Mouse (Mus musculus) embryonic facial prominence, embryonic 15.5 days (tissue): ENCODE measurements around the gene Mcm7. TPM values are rescaled to one million over a fixed set of nuclear protein-coding genes. Genes with fewer than 3 reads are reported as not detected.

ENCODE experiments used
- ATAC-seq: fragments of 200-750 bp; cut with Nextera tagmentation; 2 replicates; pipeline ENCODE4 v1.8.0; 2017; ENCODE audit warnings: low read depth, moderate TSS enrichment; ENCODE audit not compliant: insufficient number of reproducible peaks, low FRiP score, low TSS enrichment
- H3K27ac ChIP-seq: fragments of 300-500 bp; sonication (generic); replicated peaks from 2 replicates; pipeline ENCODE4 v1.5.1; 2015; ENCODE audit warnings: mild to moderate bottlenecking, inconsistent platforms
- H3K27me3 ChIP-seq: fragments of 300-500 bp; sonication (generic); 2 replicates; pipeline ENCODE4 v1.6.1; 2015; ENCODE audit warnings: inconsistent platforms
- H3K36me3 ChIP-seq: fragments of 300-500 bp; sonication (generic); 2 replicates; pipeline ENCODE4 v1.6.1; 2015; ENCODE audit warnings: mild to moderate bottlenecking, inconsistent platforms
- H3K4me1 ChIP-seq: fragments of 300-500 bp; sonication (generic); 2 replicates; pipeline ENCODE4 v1.6.1; 2015; ENCODE audit warnings: inconsistent platforms
- H3K4me2 ChIP-seq: fragments of 300-500 bp; sonication (generic); replicated peaks from 2 replicates; pipeline ENCODE4 v1.6.1; 2015; ENCODE audit warnings: mild to moderate bottlenecking, inconsistent platforms
- H3K4me3 ChIP-seq: fragments of 300-500 bp; sonication (generic); replicated peaks from 2 replicates; pipeline ENCODE4 v1.5.1; 2015; ENCODE audit warnings: mild to moderate bottlenecking, inconsistent platforms
- H3K9ac ChIP-seq: fragments of 300-500 bp; sonication (generic); 2 replicates; pipeline ENCODE4 v1.6.1; 2015; ENCODE audit warnings: inconsistent platforms
- H3K9me3 ChIP-seq: fragments of 300-500 bp; sonication (generic); replicated peaks from 2 replicates; pipeline ENCODE4 v1.6.1; 2016; ENCODE audit warnings: inconsistent platforms
- WGBS: fragments of 180-500 bp; shearing (Covaris S2); methylation state at CpG from one replicate; pipeline ENCODE4 v1.1.7; 2015; 5-methylcytosine and 5-hydroxymethylcytosine counted together
- polyA plus RNA-seq: library from polyadenylated mRNA; unstranded; fragments of >200 nt; fragmentation: Nextera tagmentation; extraction: Ambion mirVana; gene quantifications from 2 replicates; pipeline ENCODE4 v1.2.1, GENCODE M21; 2015

Mcm7 gene
- polyA plus RNA-seq, 1 experiment from 2014 or later: 141 TPM

DNA sequence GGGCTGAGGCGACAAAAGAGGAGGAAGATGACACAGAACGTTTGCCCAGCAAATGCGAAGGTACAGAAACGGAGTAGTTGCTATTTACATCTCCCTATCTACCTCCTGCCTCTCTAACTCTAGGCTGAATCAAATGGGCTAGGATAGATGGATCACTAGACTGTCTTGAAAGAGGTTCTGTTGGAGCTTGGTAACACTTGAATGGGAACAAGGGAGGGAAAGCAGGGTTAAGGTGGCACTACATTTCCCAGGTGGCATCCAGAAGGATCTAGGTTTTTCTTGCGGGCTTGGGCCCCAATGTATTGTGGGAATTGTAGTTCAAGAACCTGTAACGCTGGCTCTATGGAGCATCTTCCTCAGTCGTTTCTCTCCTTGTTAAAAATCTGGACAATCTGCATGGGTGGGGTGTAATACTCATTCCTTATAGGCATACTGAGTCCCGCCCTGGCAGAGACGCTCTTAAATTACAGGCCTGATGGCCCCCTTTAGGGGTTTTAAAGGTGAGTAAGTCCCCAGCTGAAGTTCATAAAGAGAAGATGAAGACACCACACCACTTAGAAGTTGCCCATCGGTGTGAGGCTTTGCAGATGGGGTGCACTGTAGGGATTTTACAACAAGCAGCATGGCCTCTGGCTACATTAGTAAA lies 15.6 kb upstream of the Mcm7 start:
- H3K36me3 ChIP-seq: peaks cover 44% of the 10 kb centered on the region
- peak; percentile 87 for ATAC-seq
- H3K4me2 ChIP-seq: peak overlapping the region; percentile 64
- peak overlapping the region; percentile 80 for H3K4me3 ChIP-seq
- H3K27me3 ChIP-seq: no peaks in the 10 kb centered on the region
- no peaks in the 10 kb centered on the region for H3K9me3 ChIP-seq
- WGBS: 0% methylated on average over 10 of the region's 10 CpGs
- peak overlapping the region; percentile 81 for H3K27ac ChIP-seq
- peaks cover 16% of the 10 kb centered on the region for H3K4me1 ChIP-seq
- H3K9ac ChIP-seq: peak overlapping the region; percentile 81

DNA sequence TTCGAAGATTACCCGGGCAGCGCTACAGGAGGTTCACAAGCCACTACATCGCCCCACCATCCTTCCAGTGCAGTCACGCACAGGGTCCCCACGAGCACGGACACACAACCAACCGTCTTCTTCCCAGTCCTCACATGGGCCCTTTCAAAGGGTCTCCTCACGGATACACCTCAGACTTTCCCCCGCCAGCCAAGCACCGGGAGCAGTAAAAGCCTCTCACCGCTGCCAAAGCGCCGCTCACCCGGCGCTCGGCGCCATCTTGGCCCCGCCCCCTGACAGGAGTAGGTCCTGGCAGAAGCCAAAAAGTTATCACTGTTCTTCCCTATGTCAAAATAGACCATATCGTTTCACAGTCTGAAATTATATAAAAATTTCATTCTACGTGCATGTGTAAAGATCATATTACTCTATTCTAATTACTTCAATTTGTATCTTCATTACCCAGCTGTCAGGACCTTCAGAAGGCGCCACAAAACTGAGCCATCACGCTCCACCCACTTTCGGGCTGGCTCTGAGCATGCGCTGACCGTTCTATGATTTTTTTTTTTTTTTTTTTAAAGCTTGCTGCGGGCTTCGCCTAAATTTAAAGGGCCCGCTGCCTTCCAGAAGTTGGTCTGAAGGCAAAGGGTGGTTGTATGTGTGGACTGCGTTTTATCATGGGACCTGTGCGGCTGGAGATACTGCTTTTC lies 14.9 kb upstream of the Mcm7 start, which contains the start of the genes Taf6 and Cnpy4:
Gene Taf6, minus strand, starts transcription at position 502 of the 689 bp plus-strand sequence.
Gene Cnpy4, plus strand, starts transcription at position 536 of the 689 bp plus-strand sequence.
- Histone ChIP-seq H3K9ac (peak within 1 kb of the TSS; percentile 81), H3K9me3 (no peaks in the 10 kb centered on the region), H3K4me1 (peaks cover 16% of the 10 kb centered on the region), H3K27ac (peak within 1 kb of the TSS; percentile 81), H3K27me3 (no peaks in the 10 kb centered on the region), H3K4me2 (peak within 1 kb of the TSS; percentile 64), H3K36me3 (peaks cover 44% of the 10 kb centered on the region), H3K4me3 (peak within 1 kb of the TSS; percentile 80)
- WGBS: under 1% methylated on average over 31 of the region's 31 CpGs
- peak; percentile 83 for ATAC-seq

DNA sequence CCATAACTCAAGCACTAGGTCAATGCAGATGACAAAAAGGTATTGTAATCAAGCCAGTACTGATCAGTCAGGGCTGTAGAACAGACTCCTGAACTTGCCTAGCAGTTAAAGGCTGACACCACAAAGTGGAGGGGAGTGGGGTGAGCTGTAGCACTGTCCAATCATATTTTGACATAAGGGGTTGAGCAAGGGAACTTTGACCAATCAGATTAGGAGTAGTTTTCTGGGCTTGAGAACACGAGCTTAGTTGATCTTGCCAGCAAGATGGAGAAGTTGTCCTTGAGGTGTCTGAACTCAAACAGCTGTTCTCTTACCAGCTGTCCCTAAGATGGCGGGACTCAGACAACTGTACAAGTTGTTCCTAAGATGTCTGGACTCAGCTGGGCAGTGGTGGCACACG lies 995 bp upstream of the Mcm7 start:
- Histone ChIP-seq H3K4me3 (no peak overlapping the region; the same call in 1 of the 2 replicates), H3K9ac (no peak overlapping the region), H3K27me3 (no peaks in the 10 kb centered on the region), H3K4me1 (peaks cover 28% of the 10 kb centered on the region), H3K4me2 (peak overlapping the region; percentile 91), H3K9me3 (no peaks in the 10 kb centered on the region), H3K36me3 (peaks cover 49% of the 10 kb centered on the region), H3K27ac (no peak overlapping the region)
- 67% methylated on average over 3 of the region's 3 CpGs for WGBS
- ATAC-seq: no peak

DNA sequence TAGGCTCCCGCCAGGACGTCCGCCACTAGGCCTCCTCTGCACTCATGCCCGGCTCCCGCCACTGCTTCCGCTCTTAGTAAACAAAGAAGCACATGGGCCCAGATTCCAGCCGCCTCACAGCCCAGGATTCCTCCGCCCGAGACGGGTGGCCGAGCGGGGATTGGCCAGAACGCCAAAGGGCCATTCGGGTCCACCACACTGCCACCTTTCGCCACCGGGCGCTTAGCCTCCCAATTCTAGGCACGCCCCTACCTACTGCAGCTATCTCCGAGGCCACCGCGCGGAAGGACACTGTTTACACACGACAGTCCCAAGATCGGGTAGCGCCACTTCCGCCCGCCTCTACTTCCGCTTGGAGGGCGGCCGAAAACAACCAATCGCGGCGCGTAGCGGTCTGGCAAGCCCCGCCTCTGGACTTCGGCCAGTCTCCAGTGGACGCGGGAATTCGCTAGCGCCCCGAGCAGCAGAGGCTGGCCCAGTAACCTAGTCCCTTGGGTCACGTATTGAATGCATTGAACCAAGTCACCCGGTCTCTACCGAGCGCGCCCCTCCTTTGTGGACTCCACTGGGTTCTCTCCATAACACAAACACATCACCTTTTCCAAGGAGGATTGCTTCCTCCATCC lies 1.2 kb downstream of the Mcm7 start:
- H3K27ac ChIP-seq: peak overlapping the region; percentile 91
- H3K4me1 ChIP-seq: peaks cover 28% of the 10 kb centered on the region
- ATAC-seq: peak; percentile 86
- H3K4me2 ChIP-seq: peak overlapping the region; percentile 91
- H3K27me3 ChIP-seq: no peaks in the 10 kb centered on the region
- under 1% methylated on average over 47 of the region's 47 CpGs for WGBS
- H3K9me3 ChIP-seq: no peaks in the 10 kb centered on the region
- H3K4me3 ChIP-seq: peak overlapping the region; percentile 74
- peak overlapping the region; percentile 51 for H3K9ac ChIP-seq
- H3K36me3 ChIP-seq: peaks cover 51% of the 10 kb centered on the region

DNA sequence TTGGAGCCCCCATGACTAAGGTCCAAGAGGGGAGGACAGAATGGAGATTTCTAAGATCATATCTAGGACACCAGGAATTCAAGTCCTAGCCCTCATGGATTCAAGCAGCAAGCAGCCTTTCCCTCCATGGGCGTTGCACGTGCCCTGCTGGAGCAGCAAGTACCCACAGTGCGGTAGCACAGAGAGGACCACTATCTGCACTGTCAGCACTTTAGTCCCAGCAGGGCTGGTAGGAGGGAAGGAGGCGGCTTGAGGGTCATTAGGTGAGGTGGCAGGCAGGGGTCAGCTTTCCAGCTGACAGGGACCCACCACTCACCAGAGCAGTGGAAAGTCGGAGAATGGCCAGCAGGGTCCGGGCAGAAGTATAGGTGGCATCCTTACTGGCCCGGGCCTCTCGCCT lies 6.6 kb downstream of the Mcm7 start:
- Histone ChIP-seq H3K4me2 (no peak overlapping the region), H3K27me3 (no peaks in the 10 kb centered on the region), H3K36me3 (peaks cover 67% of the 10 kb centered on the region), H3K9me3 (no peaks in the 10 kb centered on the region), H3K27ac (no peak overlapping the region), H3K4me3 (no peak overlapping the region), H3K4me1 (peaks cover 20% of the 10 kb centered on the region), H3K9ac (no peak overlapping the region)
- ATAC-seq: no peak
- WGBS: 77% methylated on average over 8 of the region's 8 CpGs

DNA sequence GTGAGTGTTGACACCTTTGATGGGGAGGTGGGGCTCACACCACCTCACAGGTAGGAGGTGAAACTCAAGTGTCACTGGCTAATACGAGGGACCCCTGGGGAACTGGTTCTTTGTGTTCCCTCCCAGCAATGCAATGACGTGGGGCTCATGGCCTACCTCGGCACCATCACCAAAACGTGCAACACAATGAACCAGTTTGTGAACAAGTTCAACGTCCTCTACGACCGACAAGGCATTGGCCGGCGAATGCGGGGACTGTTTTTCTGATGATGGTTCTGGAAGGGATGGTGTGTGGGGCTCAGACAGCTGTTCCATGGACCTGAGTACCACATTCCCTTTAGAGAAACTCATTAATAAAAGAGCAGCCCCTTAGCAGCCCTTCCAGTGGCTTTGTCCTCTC lies 8.6 kb downstream of the Mcm7 start:
- no peak overlapping the region for H3K4me2 ChIP-seq
- WGBS: 68% methylated on average over 10 of the region's 10 CpGs
- no peak for ATAC-seq
- no peaks in the 10 kb centered on the region for H3K9me3 ChIP-seq
- H3K27ac ChIP-seq: no peak overlapping the region
- H3K27me3 ChIP-seq: no peaks in the 10 kb centered on the region
- no peak overlapping the region for H3K9ac ChIP-seq
- peaks cover 65% of the 10 kb centered on the region for H3K36me3 ChIP-seq
- peaks cover 10% of the 10 kb centered on the region for H3K4me1 ChIP-seq
- H3K4me3 ChIP-seq: no peak overlapping the region

DNA sequence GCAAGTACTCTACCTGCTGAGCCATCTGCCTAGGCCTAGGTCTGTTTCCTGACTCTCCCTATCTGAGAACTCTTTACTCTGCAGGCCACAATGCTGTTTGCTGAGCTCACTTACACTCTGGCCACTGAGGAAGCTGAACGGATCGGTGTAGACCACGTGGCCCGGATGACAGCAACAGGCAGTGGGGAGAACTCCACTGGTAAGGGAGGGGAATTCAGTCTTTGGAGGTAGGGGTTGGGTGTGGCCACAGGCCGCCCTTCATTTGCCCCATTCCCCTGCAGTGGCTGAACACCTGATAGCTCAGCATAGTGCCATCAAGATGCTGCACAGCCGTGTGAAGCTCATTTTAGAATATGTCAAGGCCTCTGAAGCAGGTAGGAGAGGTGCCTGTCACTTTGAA lies 9.2 kb downstream of the Mcm7 start:
- ATAC-seq: no peak
- Histone ChIP-seq H3K27ac (no peak overlapping the region), H3K4me3 (no peak overlapping the region), H3K36me3 (peaks cover 59% of the 10 kb centered on the region), H3K9ac (no peak overlapping the region), H3K4me1 (peaks cover 10% of the 10 kb centered on the region), H3K27me3 (no peaks in the 10 kb centered on the region), H3K4me2 (no peak overlapping the region), H3K9me3 (no peaks in the 10 kb centered on the region)
- 59% methylated on average over 6 of the region's 6 CpGs for WGBS

DNA sequence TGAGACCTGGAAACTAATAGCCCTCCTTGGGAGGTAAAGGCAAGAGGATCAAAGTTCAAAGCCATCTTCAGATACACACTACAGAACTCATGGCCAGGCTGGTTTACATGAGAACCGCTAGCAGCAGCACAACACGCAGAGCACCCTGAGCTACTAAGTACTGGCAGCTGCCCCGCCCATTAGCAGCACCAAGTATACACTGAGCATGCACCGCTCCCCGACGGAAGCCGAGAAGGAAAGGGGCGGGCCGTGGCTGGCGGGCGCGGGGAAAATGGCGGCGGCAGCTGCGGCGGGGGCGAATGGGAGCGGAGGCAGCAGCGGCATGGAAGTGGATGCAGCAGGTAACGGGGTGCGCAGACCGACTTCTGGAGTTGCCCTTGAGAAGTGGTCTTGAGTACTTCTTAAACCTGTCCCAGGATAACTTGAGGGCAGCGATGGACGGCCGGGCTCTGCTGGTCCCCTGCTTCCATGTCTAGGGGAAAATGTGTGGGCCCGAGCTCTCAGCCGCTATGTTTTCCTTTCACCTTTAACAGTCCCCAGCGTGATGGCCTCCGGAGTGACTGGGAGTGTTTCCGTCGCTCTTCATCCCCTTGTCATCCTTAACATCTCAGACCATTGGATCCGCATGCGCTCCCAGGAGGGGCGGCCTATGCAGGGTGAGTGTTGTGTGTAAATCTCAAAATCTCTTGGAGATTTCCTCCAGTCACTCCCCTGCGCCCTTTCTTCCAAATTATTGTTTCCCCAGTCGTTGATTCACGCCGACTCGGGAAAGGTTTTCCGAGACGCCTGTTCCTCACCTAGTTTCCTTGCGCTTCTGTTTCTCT lies 11.2 kb downstream of the Mcm7 start, which contains the start of gene Cops6:
Gene Cops6, plus strand, starts transcription at position 230 of the 824 bp plus-strand sequence.
- Histone ChIP-seq H3K36me3 (peaks cover 40% of the 10 kb centered on the region), H3K27me3 (no peaks in the 10 kb centered on the region), H3K9ac (peak within 1 kb of the TSS; percentile 80), H3K4me2 (peak within 1 kb of the TSS; percentile 67), H3K4me3 (peak within 1 kb of the TSS; percentile 82), H3K4me1 (peaks cover 10% of the 10 kb centered on the region), H3K27ac (peak within 1 kb of the TSS; percentile 77), H3K9me3 (no peaks in the 10 kb centered on the region)
- peak; percentile 93 for ATAC-seq
- under 1% methylated on average over 42 of the region's 42 CpGs for WGBS

DNA sequence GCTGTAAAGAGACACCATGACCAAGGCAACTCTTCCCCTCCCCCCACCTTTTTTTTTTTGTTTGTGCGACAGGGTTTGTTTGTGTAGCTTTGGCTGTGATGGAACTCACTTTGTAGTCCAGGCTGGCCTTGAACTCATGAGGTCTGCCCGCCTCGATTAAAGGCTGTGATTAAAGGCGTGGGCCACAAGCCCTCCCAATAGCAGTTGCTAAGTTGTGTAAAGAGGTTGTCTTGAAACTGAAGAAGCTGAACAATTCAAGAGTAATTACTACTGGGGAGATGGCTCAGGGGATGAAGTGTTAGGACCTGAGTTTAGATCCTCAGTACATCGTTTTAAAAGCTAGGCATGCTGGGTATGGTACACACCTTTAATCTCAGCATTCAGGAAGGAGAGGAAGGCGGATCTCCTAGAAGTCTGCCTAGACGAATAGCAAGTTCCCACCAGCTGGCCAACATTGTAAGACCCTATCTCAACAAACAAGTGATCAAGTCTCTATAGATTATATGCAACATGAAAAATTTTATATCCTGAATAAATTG lies 11.9 kb downstream of the Mcm7 start:
- H3K27ac ChIP-seq: peak overlapping the region; percentile 77; the same call in 1 of the 2 replicates
- WGBS: 64% methylated on average over 7 of the region's 7 CpGs
- peak overlapping the region; percentile 82 for H3K4me3 ChIP-seq
- H3K9me3 ChIP-seq: no peaks in the 10 kb centered on the region
- H3K4me1 ChIP-seq: peaks cover 10% of the 10 kb centered on the region
- peak overlapping the region; percentile 67 for H3K4me2 ChIP-seq
- peaks cover 32% of the 10 kb centered on the region for H3K36me3 ChIP-seq
- H3K9ac ChIP-seq: peak overlapping the region; percentile 80; the same call in 1 of the 2 replicates
- no peak for ATAC-seq
- H3K27me3 ChIP-seq: no peaks in the 10 kb centered on the region

DNA sequence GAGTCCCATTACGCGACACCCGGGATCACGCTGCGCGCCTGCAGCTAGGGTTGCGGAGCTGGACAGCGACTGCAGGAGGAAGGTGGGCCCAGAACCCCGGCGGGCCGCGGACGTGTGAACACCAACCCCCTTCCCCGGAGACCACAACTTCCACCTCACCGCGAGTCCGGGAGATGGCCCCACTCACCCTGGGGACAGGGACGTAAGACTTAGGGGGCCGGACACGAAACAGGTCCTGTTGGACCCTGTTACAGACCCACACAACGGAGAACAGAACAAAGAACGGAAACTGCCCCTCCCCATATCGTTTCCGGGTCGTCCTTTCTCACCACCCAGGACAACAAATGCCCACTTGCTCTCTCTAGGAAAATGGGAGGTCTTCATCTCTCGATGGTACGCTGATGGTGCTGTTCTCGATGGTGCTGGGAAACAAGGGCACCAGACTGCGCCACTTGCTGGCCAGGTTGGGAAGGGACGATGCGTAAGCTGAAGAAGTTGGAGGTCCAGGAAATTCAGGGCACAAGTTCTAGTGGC lies 16.7 kb downstream of the Mcm7 start, which contains the start of gene Zfp113:
Gene Zfp113, minus strand, starts transcription at position 302 of the 534 bp plus-strand sequence.
- Histone ChIP-seq H3K4me1 (no peaks in the 10 kb centered on the region; the same call in 1 of the 2 replicates), H3K4me2 (peak within 1 kb of the TSS; percentile 59), H3K4me3 (peak within 1 kb of the TSS; percentile 82), H3K27me3 (no peaks in the 10 kb centered on the region), H3K9me3 (no peaks in the 10 kb centered on the region), H3K27ac (peak within 1 kb of the TSS; percentile 92), H3K9ac (peak within 1 kb of the TSS; percentile 79), H3K36me3 (peaks cover 22% of the 10 kb centered on the region)
- peak; percentile 94 for ATAC-seq
- WGBS: 0% methylated on average over 31 of the region's 31 CpGs
